Mouse (Mus musculus) thymus, adult 2 months (tissue): ENCODE measurements around the gene Prkd1.

Experiments
- CTCF ChIP-seq: fragments of 200-500 bp; IDR thresholded peaks from 2 replicates; pipeline ENCODE4 v1.5.1; 2012; ENCODE audit warnings: mild to moderate bottlenecking, control low read depth, low read length, moderate library complexity, borderline replicate concordance; ENCODE audit not compliant: control insufficient read depth, poor library complexity, insufficient read depth; ENCODE audit errors: extremely low read depth
- POLR2A ChIP-seq: fragments of 200-500 bp; IDR thresholded peaks from 2 replicates; pipeline ENCODE4 v1.6.1; 2012; ENCODE audit warnings: mild to moderate bottlenecking, low read length, control low read depth, moderate library complexity; ENCODE audit not compliant: control insufficient read depth, poor library complexity, insufficient read depth; ENCODE audit errors: extremely low read depth

DNA sequence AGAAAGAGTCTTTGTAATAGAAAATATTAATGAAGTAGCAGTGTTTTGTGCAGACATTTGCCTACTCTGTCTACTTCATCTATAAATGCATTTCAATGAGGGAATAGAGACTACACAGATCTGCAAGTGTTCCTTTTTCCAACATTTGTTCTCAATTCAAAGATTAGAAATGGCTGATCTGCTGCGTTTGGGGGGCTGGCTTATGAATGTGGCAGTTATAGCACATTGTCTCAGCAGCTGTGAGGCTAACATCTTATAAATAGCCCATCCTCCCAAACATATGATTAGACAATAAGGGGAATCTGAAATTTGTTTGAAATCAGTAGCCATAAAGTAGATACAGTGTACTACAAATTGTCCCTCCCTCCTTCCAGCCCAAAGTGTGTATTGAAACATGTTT lies 83.7 kb downstream of the Prkd1 start:
- TF ChIP-seq POLR2A: no peak
- no peak for TF ChIP-seq CTCF
